Mouse (Mus musculus): ENCODE data around the gene Gm13723.

Gene Gm13723

DNA sequence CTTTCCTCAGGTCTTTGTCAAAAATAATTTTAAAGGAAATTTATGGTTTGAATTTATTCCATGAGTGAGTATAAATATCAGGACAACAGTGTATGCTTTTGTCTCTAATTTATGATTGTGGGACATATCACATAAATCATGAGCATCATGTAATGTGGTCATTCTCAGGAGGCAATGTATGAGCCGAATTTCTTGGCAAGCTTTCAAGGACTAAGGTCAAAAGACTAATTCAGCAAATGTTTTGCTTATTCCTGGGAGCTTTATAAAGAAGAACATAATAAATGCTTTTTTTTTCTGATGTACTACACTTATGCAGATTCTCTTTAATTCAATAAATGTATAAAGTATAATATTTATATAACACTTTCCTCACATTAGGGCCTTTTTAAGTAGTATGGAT is at the start of gene Gm13723:
Gene Gm13723, minus strand, starts transcription at position 101 of the 400 bp plus-strand sequence.
- no peak for DNase-seq

- no peak for DNase-seq
These were observed 31.0 kb upstream of the Gm13723 start for GRCm38 (mm10) chr2:86905647-86906046.

GRCm38 (mm10) chr2:86892116-86892515 is 17.5 kb upstream of the Gm13723 start, which contains the start of gene Olfr1097:
Gene Olfr1097, minus strand, starts transcription at chr2:86892216.
- no peak for DNase-seq

DNA sequence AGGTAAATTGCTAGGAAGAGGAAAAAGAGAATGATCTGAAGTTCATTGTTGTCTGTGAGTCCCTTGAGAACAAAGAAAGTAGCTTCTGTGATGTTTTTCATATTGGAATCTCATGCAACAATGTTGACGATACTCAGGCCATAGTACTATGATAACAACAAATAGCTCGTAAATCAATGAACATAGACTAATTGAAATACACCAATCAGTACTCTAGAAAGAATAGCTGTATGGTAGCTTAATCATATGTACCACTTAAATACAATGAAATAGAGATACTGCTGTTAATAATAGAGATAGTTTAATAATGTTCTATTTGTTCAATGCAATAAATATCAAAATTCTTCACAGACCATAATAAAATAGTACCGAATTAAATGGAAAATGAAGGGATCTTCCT is 23.0 kb downstream of the Gm13723 start, which contains the start of gene Olfr1095:
Gene Olfr1095, minus strand, starts transcription at position 101 of the 400 bp plus-strand sequence.
- DNase-seq = no peak

DNA sequence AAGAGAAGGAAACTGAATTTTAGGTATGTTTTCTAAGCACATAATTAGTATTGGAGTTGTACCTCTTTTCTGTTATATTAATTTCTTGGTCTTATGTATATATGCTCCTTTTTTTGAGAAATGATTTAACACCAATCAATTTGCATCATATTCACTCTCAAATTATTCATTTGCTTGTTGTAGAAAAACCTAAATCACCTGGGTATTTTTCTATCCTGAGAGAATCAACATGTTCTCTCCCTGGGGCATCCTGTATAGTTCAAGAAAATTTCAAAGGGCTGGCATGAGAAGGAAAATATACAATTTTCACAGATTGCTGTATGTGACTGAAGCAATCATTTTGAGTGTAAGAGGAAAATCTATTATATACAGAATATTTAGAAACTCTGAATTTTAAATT is 50.2 kb downstream of the Gm13723 start, which contains the start of gene Olfr1094:
Gene Olfr1094, plus strand, starts transcription at position 301 of the 400 bp plus-strand sequence.
- no peak for DNase-seq
